Mouse (Mus musculus): ENCODE results near the gene Sqstm1. TPM values are rescaled to one million over a fixed set of nuclear protein-coding genes. Genes with fewer than 3 reads are reported as not detected.

The Sqstm1 gene
- 100 to 1,000 TPM; 178 to 180 TPM for total RNA-seq (2021)

- DNase-seq: peak; percentile 89
Measured at GRCm38 (mm10) chr11:50210505-50211151, at the start of gene Sqstm1, which contains the start of gene Mgat4b. Sqstm1 (minus strand) TSS chr11:50210827. Mgat4b (plus strand) TSS chr11:50210890.

GRCm38 (mm10) chr11:50258310-50258709 lies 47.7 kb upstream of the Sqstm1 start:
- DNase-seq: no peak

- no peak for DNase-seq
Measured at GRCm38 (mm10) chr11:50256615-50257014, 46.0 kb upstream of the Sqstm1 start.

- DNase-seq: peak; percentile 44
Measured at GRCm38 (mm10) chr11:50254010-50254580, 43.5 kb upstream of the Sqstm1 start.

GRCm38 (mm10) chr11:50253393-50253792 lies 42.8 kb upstream of the Sqstm1 start:
- no peak for DNase-seq

- DNase-seq: no peak
Measured at GRCm38 (mm10) chr11:50252684-50253265, 42.1 kb upstream of the Sqstm1 start.

- DNase-seq: peak; percentile 39
Measured at GRCm38 (mm10) chr11:50252166-50252565, 41.5 kb upstream of the Sqstm1 start.

GRCm38 (mm10) chr11:50248473-50249171 lies 38.0 kb upstream of the Sqstm1 start:
- DNase-seq: no peak

- DNase-seq: no peak
Measured at GRCm38 (mm10) chr11:50245269-50245668, 34.6 kb upstream of the Sqstm1 start.

GRCm38 (mm10) chr11:50243926-50244325 lies 33.3 kb upstream of the Sqstm1 start:
- no peak for DNase-seq

- DNase-seq: no peak
Measured at GRCm38 (mm10) chr11:50240235-50240911, 29.7 kb upstream of the Sqstm1 start.

GRCm38 (mm10) chr11:50238821-50239791 lies 28.5 kb upstream of the Sqstm1 start:
- DNase-seq: no peak

- DNase-seq: no peak
Measured at GRCm38 (mm10) chr11:50238324-50238723, 27.7 kb upstream of the Sqstm1 start, which contains the start of gene Ltc4s. Ltc4s (minus strand) TSS chr11:50238616.

GRCm38 (mm10) chr11:50236937-50237835 lies 26.6 kb upstream of the Sqstm1 start:
- no peak for DNase-seq

- peak; percentile 92 for DNase-seq
Measured at GRCm38 (mm10) chr11:50236540-50236936, 25.9 kb upstream of the Sqstm1 start.

GRCm38 (mm10) chr11:50234606-50235005 lies 24.0 kb upstream of the Sqstm1 start:
- no peak for DNase-seq

- no peak for DNase-seq
Measured at GRCm38 (mm10) chr11:50233993-50234392, 23.4 kb upstream of the Sqstm1 start.

GRCm38 (mm10) chr11:50233022-50233421 lies 22.4 kb upstream of the Sqstm1 start:
- DNase-seq: no peak

- DNase-seq: peak; percentile 69
Measured at GRCm38 (mm10) chr11:50231411-50231810, 20.8 kb upstream of the Sqstm1 start.

Data from heart, postnatal 4 days (tissue).